In genomic region chr5:24443927-24444326, GRCm38 (mm10) we compare ENCODE assay signal across 8 mouse cellular contexts. TPM values are rescaled to one million over a fixed set of nuclear protein-coding genes. Genes with fewer than 3 reads are reported as not detected.
A peak's percentile ranks its signal among the peaks of the same experiment; 100 is the strongest.
DNase-seq lines count a peak whose midpoint lies in the region; ATAC-seq lines count a peak whose summit lies in the region.

No protein-coding gene starts in this region.

- ATAC-seq in megakaryocyte, adult 5-6 weeks (ENCODE audit: poor library complexity, severe bottlenecking), result no peak
- ATAC-seq in limb, embryonic 12.5 days (ENCODE audit: insufficient number of reproducible peaks, insufficient read depth, low FRiP score, low TSS enrichment, low read depth), result no peak
- no peak for ATAC-seq in stomach, embryonic 15.5 days (ENCODE audit: insufficient read depth, low FRiP score, low read depth)

- peaks cover 51% of the 10 kb centered on the region for H3K4me1 ChIP-seq in megakaryocyte, embryonic 14.5 days
- peaks cover 20% of the 10 kb centered on the region for H3K4me1 ChIP-seq in limb, embryonic 12.5 days (replicated peaks)
- H3K4me1 ChIP-seq in stomach, embryonic 15.5 days, result peaks cover 17% of the 10 kb centered on the region

- no peaks in the 10 kb centered on the region for H3K9me3 ChIP-seq in megakaryocyte, embryonic 14.5 days
- H3K9me3 ChIP-seq in limb, embryonic 12.5 days, result no peaks in the 10 kb centered on the region
- H3K9me3 ChIP-seq in stomach, embryonic 15.5 days, result no peaks in the 10 kb centered on the region

- peak; percentile 17 for DNase-seq in adrenal gland, postnatal 10 days
- no peak for DNase-seq in adrenal gland, adult 8-10 months
- DNase-seq in layer of hippocampus, adult 8-10 months (ENCODE audit: low spot score in 2 of 2), result no peak
- DNase-seq in frontal cortex, postnatal 25 days (ENCODE audit: low spot score in 2 of 2), result no peak

- H3K36me3 ChIP-seq in megakaryocyte, embryonic 14.5 days (replicated peaks; ENCODE audit: low read length), result peaks cover 56% of the 10 kb centered on the region
- peaks cover 57% of the 10 kb centered on the region for H3K36me3 ChIP-seq in limb, embryonic 12.5 days
- peaks cover 46% of the 10 kb centered on the region for H3K36me3 ChIP-seq in stomach, embryonic 15.5 days

- peak overlapping the region; percentile 94 for H3K4me2 ChIP-seq in limb, embryonic 12.5 days
- peak overlapping the region; percentile 73 for H3K4me2 ChIP-seq in stomach, embryonic 15.5 days

- H3K4me3 ChIP-seq in megakaryocyte, embryonic 14.5 days (replicated peaks), result peak overlapping the region; percentile 95
- H3K4me3 ChIP-seq in limb, embryonic 12.5 days (replicated peaks), result peak overlapping the region; percentile 93
- H3K4me3 ChIP-seq in stomach, embryonic 15.5 days (replicated peaks), result peak overlapping the region; percentile 88

- no peaks in the 10 kb centered on the region for H3K27me3 ChIP-seq in megakaryocyte, embryonic 14.5 days (replicated peaks)
- H3K27me3 ChIP-seq in limb, embryonic 12.5 days, result no peaks in the 10 kb centered on the region
- H3K27me3 ChIP-seq in stomach, embryonic 15.5 days (replicated peaks), result no peaks in the 10 kb centered on the region

- WGBS in limb, embryonic 12.5 days, result 86% methylated on average over 12 of the region's 12 CpGs
- WGBS in stomach, embryonic 15.5 days, result 83% methylated on average over 12 of the region's 12 CpGs

- H3K27ac ChIP-seq in limb, embryonic 12.5 days, result no peak overlapping the region; the same call in 1 of the 2 replicates
- H3K27ac ChIP-seq in stomach, embryonic 15.5 days, result no peak overlapping the region

- H3K9ac ChIP-seq in limb, embryonic 12.5 days (replicated peaks), result peak overlapping the region; percentile 90
- H3K9ac ChIP-seq in stomach, embryonic 15.5 days, result no peak overlapping the region

RNA-seq across cellular contexts. Expression of gene Fastk, which starts 1.2 kb away (rescaled TPM):
- total RNA-seq in adrenal gland, postnatal 10 days (2021), result 100 to 1,000 TPM; 129 to 172 TPM
- total RNA-seq in adrenal gland, adult 8-10 months (2022), result 100 to 1,000 TPM in 2 of 4 experiments, 10 to 100 TPM in 2; 96.8 to 117 (median 102) TPM
- 216 and 275 TPM in 2 replicates for polyA plus RNA-seq in megakaryocyte, embryonic 14.5 days (2012; ENCODE audit: insufficient read depth, low replicate concordance)
- 33.4 and 42.2 TPM in 2 replicates for total RNA-seq in megakaryocyte, adult 5-6 weeks (2015)
- total RNA-seq in megakaryocyte, adult 5-6 weeks (2017), result 21.7 and 22.3 TPM in 2 replicates
- 105 TPM in 2 replicates for polyA plus RNA-seq in limb, embryonic 12.5 days (2016; fragmentation: Nextera tagmentation; extraction: Ambion mirVana)
- polyA plus RNA-seq in stomach, embryonic 15.5 days (2015; fragmentation: Nextera tagmentation; extraction: Ambion mirVana), result 98.1 and 103 TPM in 2 replicates
- 100 to 1,000 TPM; 131 to 154 (median 134) TPM for total RNA-seq in layer of hippocampus, adult 8-10 months (2022)

RNA-seq across cellular contexts. Expression of gene Tmub1, which starts 3.7 kb away (rescaled TPM):
- 10 to 100 TPM in 1 of 2 experiments, 1 to 10 TPM in 1; 9.1 to 10.5 TPM for total RNA-seq in adrenal gland, postnatal 10 days (2021)
- 10 to 100 TPM; 17.0 to 19.6 (median 17.7) TPM for total RNA-seq in adrenal gland, adult 8-10 months (2022)
- polyA plus RNA-seq in megakaryocyte, embryonic 14.5 days (2012; ENCODE audit: insufficient read depth, low replicate concordance), result 31.6 and 37.8 TPM in 2 replicates
- total RNA-seq in megakaryocyte, adult 5-6 weeks (2015), result 11.3 and 13.4 TPM in 2 replicates
- total RNA-seq in megakaryocyte, adult 5-6 weeks (2017), result 11.7 and 20.9 TPM in 2 replicates
- polyA plus RNA-seq in limb, embryonic 12.5 days (2016; fragmentation: Nextera tagmentation; extraction: Ambion mirVana), result 21.0 and 21.8 TPM in 2 replicates
- 22.0 and 22.3 TPM in 2 replicates for polyA plus RNA-seq in stomach, embryonic 15.5 days (2015; fragmentation: Nextera tagmentation; extraction: Ambion mirVana)
- 10 to 100 TPM; 19.0 to 23.5 (median 19.7) TPM for total RNA-seq in layer of hippocampus, adult 8-10 months (2022)

RNA-seq across cellular contexts. Expression of gene Agap3, which starts 8.1 kb away (rescaled TPM):
- total RNA-seq in adrenal gland, postnatal 10 days (2021), result 10 to 100 TPM; 67.6 to 72.2 TPM
- total RNA-seq in adrenal gland, adult 8-10 months (2022), result 100 to 1,000 TPM in 2 of 4 experiments, 10 to 100 TPM in 2; 86.3 to 117 (median 102) TPM
- polyA plus RNA-seq in megakaryocyte, embryonic 14.5 days (2012; ENCODE audit: insufficient read depth, low replicate concordance), result 117 and 284 TPM in 2 replicates
- total RNA-seq in megakaryocyte, adult 5-6 weeks (2015), result 12.1 and 14.2 TPM in 2 replicates
- 19.7 and 23.9 TPM in 2 replicates for total RNA-seq in megakaryocyte, adult 5-6 weeks (2017)
- 42.0 and 67.8 TPM in 2 replicates for polyA plus RNA-seq in limb, embryonic 12.5 days (2016; fragmentation: Nextera tagmentation; extraction: Ambion mirVana)
- 35.9 and 37.7 TPM in 2 replicates for polyA plus RNA-seq in stomach, embryonic 15.5 days (2015; fragmentation: Nextera tagmentation; extraction: Ambion mirVana)
- total RNA-seq in layer of hippocampus, adult 8-10 months (2022), result 100 to 1,000 TPM; 563 to 611 (median 584) TPM

RNA-seq across cellular contexts. Expression of gene Slc4a2, which starts 20.3 kb away (rescaled TPM):
- total RNA-seq in adrenal gland, postnatal 10 days (2021), result 10 to 100 TPM; 58.7 to 60.9 TPM
- total RNA-seq in adrenal gland, adult 8-10 months (2022), result 10 to 100 TPM; 53.0 to 84.3 (median 65.6) TPM
- polyA plus RNA-seq in megakaryocyte, embryonic 14.5 days (2012; ENCODE audit: insufficient read depth, low replicate concordance), result 14.7 and 31.0 TPM in 2 replicates
- 17.2 and 19.9 TPM in 2 replicates for total RNA-seq in megakaryocyte, adult 5-6 weeks (2015)
- total RNA-seq in megakaryocyte, adult 5-6 weeks (2017), result 34.2 and 40.0 TPM in 2 replicates
- polyA plus RNA-seq in limb, embryonic 12.5 days (2016; fragmentation: Nextera tagmentation; extraction: Ambion mirVana), result 47.1 and 50.2 TPM in 2 replicates
- 38.8 and 44.6 TPM in 2 replicates for polyA plus RNA-seq in stomach, embryonic 15.5 days (2015; fragmentation: Nextera tagmentation; extraction: Ambion mirVana)
- total RNA-seq in layer of hippocampus, adult 8-10 months (2022), result 10 to 100 TPM; 28.8 to 38.8 (median 33.5) TPM

RNA-seq across cellular contexts. Expression of gene Cdk5, which starts 20.6 kb away (rescaled TPM):
- 10 to 100 TPM; 37.9 to 41.3 TPM for total RNA-seq in adrenal gland, postnatal 10 days (2021)
- 10 to 100 TPM; 43.2 to 66.8 (median 56.2) TPM for total RNA-seq in adrenal gland, adult 8-10 months (2022)
- 6.0 and 14.5 TPM in 2 replicates for polyA plus RNA-seq in megakaryocyte, embryonic 14.5 days (2012; ENCODE audit: insufficient read depth, low replicate concordance)
- total RNA-seq in megakaryocyte, adult 5-6 weeks (2015), result 18.2 and 27.5 TPM in 2 replicates
- 16.9 and 18.2 TPM in 2 replicates for total RNA-seq in megakaryocyte, adult 5-6 weeks (2017)
- polyA plus RNA-seq in limb, embryonic 12.5 days (2016; fragmentation: Nextera tagmentation; extraction: Ambion mirVana), result 53.8 and 54.5 TPM in 2 replicates
- 37.3 and 41.2 TPM in 2 replicates for polyA plus RNA-seq in stomach, embryonic 15.5 days (2015; fragmentation: Nextera tagmentation; extraction: Ambion mirVana)
- total RNA-seq in layer of hippocampus, adult 8-10 months (2022), result 100 to 1,000 TPM; 120 to 139 (median 128) TPM

Comparison
In these comparisons a context has a peak if more than half of its experiments do, and no peak if none do; other contexts are left out.
1. RNA of gene Agap3, which starts 8.1 kb away (total RNA-seq): 563 to 611 TPM in layer of hippocampus, adult 8-10 months; 86.3 to 117 TPM in adrenal gland, adult 8-10 months, 67.6 to 72.2 TPM in adrenal gland, postnatal 10 days and 12.1 to 23.9 TPM in megakaryocyte, adult 5-6 weeks; every median in the first group is over 4 times any median in the second.
2. Peak in every context shown above with its lines, with median percentiles within 50 percentile points of each other: H3K4me3 ChIP-seq.